Mouse (Mus musculus): Measurements from ENCODE around the gene Adamts2. TPM values are rescaled to one million over a fixed set of nuclear protein-coding genes. Genes with fewer than 3 reads are reported as not detected.

The Adamts2 gene
- polyA plus RNA-seq, 1 experiment from 2014 or later, result 2.8 TPM

- Histone ChIP-seq H3K4me1 (peaks cover 19% of the 10 kb centered on the region), H3K9ac (replicated peaks) (no peak overlapping the region), H3K27me3 (peaks cover 28% of the 10 kb centered on the region), H3K36me3 (no peaks in the 10 kb centered on the region), H3K4me2 (replicated peaks) (no peak overlapping the region), H3K27ac (replicated peaks) (no peak overlapping the region), H3K4me3 (no peak overlapping the region), H3K9me3 (no peaks in the 10 kb centered on the region)
- WGBS, result 64% methylated on average over 2 of the region's 2 CpGs
- no peak for ATAC-seq (replicated peaks)
Observed at GRCm38 (mm10) chr11:50599156-50599555, 2.7 kb upstream of the Adamts2 start.

DNA sequence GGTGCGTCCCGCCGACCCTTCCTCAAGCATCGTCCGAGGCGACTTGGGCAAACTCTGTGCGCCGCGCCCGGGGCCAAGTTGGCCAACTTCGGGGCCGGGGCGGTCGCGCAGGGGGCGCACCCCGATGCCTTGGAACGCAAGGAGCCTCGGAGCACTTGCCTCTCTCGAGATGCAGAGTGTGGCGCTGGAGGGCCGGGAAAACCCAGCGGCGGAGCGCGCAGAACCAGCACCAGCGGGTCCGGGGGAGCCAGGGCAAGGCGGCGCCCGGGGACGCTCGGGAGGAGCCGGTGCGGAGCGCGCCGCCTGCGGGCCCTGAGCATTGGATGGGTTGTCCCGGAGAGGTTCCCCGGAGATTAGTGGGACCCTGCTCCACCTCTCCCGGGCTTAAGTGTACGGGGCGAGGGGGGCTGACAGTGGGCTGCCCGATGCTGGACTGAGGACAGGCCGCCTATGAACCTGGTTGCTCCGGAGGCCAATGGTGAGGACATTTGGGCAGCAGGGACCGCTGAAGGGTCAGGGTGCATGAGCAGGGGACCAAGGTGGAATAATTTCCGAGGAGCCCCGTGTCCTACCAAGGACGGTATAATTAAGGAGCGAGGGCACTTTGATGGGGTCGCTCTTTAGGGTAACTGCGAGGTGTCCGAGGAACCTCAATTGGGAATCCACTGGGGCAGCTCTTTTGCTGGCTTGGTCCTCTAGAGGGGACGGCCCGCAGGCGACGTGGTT lies 635 bp downstream of the Adamts2 start:
- peak overlapping the region; percentile 61 for H3K4me3 ChIP-seq
- H3K27me3 ChIP-seq, result peaks cover 43% of the 10 kb centered on the region
- peak overlapping the region; percentile 96 for H3K4me2 ChIP-seq (replicated peaks)
- peak; percentile 47 for ATAC-seq (replicated peaks)
- H3K9ac ChIP-seq (replicated peaks), result peak overlapping the region; percentile 51
- H3K4me1 ChIP-seq, result peaks cover 19% of the 10 kb centered on the region
- no peak overlapping the region for H3K27ac ChIP-seq (replicated peaks)
- no peaks in the 10 kb centered on the region for H3K9me3 ChIP-seq
- under 1% methylated on average over 59 of the region's 59 CpGs for WGBS
- no peaks in the 10 kb centered on the region for H3K36me3 ChIP-seq

DNA sequence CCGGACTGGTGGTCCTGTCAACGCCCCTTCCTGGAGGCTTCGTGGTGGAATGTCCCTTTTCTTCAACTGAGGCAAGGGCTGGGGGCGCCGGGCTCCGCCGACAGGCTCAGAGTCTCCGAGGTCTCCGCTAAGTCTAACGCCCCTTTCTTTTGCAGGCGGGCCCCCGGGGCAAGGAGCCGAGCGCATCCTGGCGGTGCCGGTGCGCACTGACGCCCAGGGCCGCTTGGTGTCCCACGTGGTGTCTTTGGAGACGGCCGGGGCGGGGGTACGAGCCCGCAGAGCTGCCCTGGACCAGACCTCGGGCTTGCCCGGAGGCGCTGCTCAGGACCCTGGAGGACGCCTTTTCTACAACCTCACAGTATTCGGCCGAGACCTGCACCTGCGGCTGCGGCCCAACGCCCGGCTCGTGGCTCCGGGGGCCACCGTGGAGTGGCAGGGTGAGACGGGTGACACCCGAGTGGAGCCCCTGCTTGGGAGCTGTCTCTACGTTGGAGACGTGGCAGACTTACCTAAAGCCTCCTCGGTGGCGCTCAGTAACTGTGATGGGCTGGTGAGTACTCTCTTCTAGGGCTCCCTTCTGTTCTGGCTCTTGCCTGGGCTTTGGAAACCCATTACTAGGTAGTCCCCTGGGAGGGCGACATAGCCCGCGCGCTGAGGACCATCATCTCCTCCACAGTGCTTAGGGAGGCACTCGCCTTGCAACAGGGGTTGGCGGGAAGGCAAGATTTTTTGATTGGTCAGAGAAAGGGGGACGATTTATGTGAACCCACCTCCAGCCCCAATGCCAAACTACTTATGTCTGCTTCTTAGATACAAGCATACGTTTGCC lies 1.4 kb downstream of the Adamts2 start:
- peaks cover 19% of the 10 kb centered on the region for H3K4me1 ChIP-seq
- no peaks in the 10 kb centered on the region for H3K9me3 ChIP-seq
- H3K27me3 ChIP-seq, result peaks cover 43% of the 10 kb centered on the region
- H3K4me3 ChIP-seq, result peak overlapping the region; percentile 61
- no peaks in the 10 kb centered on the region for H3K36me3 ChIP-seq
- peak overlapping the region; percentile 96 for H3K4me2 ChIP-seq (replicated peaks)
- 2% methylated on average over 52 of the region's 52 CpGs for WGBS
- ATAC-seq (replicated peaks), result peak; percentile 44
- H3K9ac ChIP-seq (replicated peaks), result peak overlapping the region; percentile 28; the same call in 1 of the 2 replicates
- H3K27ac ChIP-seq (replicated peaks), result no peak overlapping the region

- H3K9ac ChIP-seq (replicated peaks), result no peak overlapping the region
- H3K27me3 ChIP-seq, result peaks cover 43% of the 10 kb centered on the region
- H3K4me2 ChIP-seq (replicated peaks), result no peak overlapping the region
- no peaks in the 10 kb centered on the region for H3K9me3 ChIP-seq
- H3K36me3 ChIP-seq, result no peaks in the 10 kb centered on the region
- WGBS, result 69% methylated on average over 16 of the region's 16 CpGs
- H3K4me3 ChIP-seq, result no peak overlapping the region
- no peak overlapping the region for H3K27ac ChIP-seq (replicated peaks)
- ATAC-seq (replicated peaks), result no peak
- H3K4me1 ChIP-seq, result peaks cover 19% of the 10 kb centered on the region
Observed at GRCm38 (mm10) chr11:50604371-50604770, 2.5 kb downstream of the Adamts2 start.

GRCm38 (mm10) chr11:50611181-50611580 lies 9.3 kb downstream of the Adamts2 start:
- Histone ChIP-seq H3K4me3 (no peak overlapping the region), H3K27ac (replicated peaks) (no peak overlapping the region), H3K4me2 (replicated peaks) (no peak overlapping the region), H3K27me3 (no peaks in the 10 kb centered on the region), H3K9me3 (no peaks in the 10 kb centered on the region), H3K9ac (replicated peaks) (no peak overlapping the region), H3K4me1 (no peaks in the 10 kb centered on the region), H3K36me3 (no peaks in the 10 kb centered on the region)
- no peak for ATAC-seq (replicated peaks)
- 68% methylated on average over 5 of the region's 5 CpGs for WGBS

DNA sequence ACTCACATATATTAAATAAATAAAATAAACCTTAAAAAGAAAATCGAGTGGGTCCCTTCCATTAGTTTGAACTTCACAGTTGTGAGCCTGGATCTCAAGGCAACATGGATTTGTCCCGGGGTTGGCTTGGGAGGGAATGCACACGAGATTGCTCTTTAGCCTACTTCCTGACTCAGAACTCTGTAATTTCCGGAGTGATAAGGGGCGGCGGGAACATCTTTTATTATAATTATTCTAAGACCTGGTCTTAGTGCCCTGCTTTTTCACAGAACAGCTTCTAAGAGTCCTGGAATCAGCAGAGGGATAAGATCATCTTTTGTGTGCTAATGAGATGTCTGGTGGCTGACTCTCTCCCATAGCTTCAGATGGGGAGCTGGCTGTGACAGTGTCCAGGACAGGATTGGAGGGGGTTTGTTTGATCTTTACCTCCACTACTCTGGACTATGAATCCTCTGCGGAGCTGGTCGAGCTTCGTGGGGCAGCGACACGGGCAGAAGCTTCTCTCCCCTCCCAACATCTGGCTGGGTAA lies 15.2 kb downstream of the Adamts2 start:
- no peaks in the 10 kb centered on the region for H3K27me3 ChIP-seq
- no peak for ATAC-seq (replicated peaks)
- no peak overlapping the region for H3K9ac ChIP-seq (replicated peaks)
- no peak overlapping the region for H3K27ac ChIP-seq (replicated peaks)
- no peaks in the 10 kb centered on the region for H3K4me1 ChIP-seq
- no peaks in the 10 kb centered on the region for H3K9me3 ChIP-seq
- H3K4me3 ChIP-seq, result no peak overlapping the region
- no peak overlapping the region for H3K4me2 ChIP-seq (replicated peaks)
- no peaks in the 10 kb centered on the region for H3K36me3 ChIP-seq
- WGBS, result 93% methylated on average over 11 of the region's 11 CpGs

- H3K9me3 ChIP-seq, result no peaks in the 10 kb centered on the region
- WGBS, result 89% methylated on average over 4 of the region's 4 CpGs
- no peak for ATAC-seq (replicated peaks)
Observed at GRCm38 (mm10) chr11:50620926-50621325, 19.0 kb downstream of the Adamts2 start.

GRCm38 (mm10) chr11:50621364-50621763 lies 19.5 kb downstream of the Adamts2 start:
- Histone ChIP-seq H3K4me3 (no peak overlapping the region), H3K4me2 (replicated peaks) (no peak overlapping the region), H3K9me3 (no peaks in the 10 kb centered on the region), H3K27ac (replicated peaks) (no peak overlapping the region), H3K27me3 (no peaks in the 10 kb centered on the region), H3K36me3 (no peaks in the 10 kb centered on the region), H3K9ac (replicated peaks) (no peak overlapping the region), H3K4me1 (peaks cover 9% of the 10 kb centered on the region)
- no peak for ATAC-seq (replicated peaks)
- 81% methylated on average over 5 of the region's 5 CpGs for WGBS

More at GRCm38 (mm10) chr11:50620926-50621325, 19.0 kb downstream of the Adamts2 start:
- Histone ChIP-seq H3K4me1 (peaks cover 9% of the 10 kb centered on the region), H3K27ac (replicated peaks) (no peak overlapping the region), H3K4me2 (replicated peaks) (no peak overlapping the region), H3K9ac (replicated peaks) (no peak overlapping the region), H3K4me3 (no peak overlapping the region), H3K36me3 (no peaks in the 10 kb centered on the region), H3K27me3 (no peaks in the 10 kb centered on the region)

- no peak overlapping the region for H3K4me3 ChIP-seq
- 64% methylated on average over 15 of the region's 15 CpGs for WGBS
Observed at GRCm38 (mm10) chr11:50622238-50622726, 20.4 kb downstream of the Adamts2 start.

GRCm38 (mm10) chr11:50623806-50624205 lies 21.9 kb downstream of the Adamts2 start:
- no peak for ATAC-seq (replicated peaks)
- Histone ChIP-seq H3K36me3 (no peaks in the 10 kb centered on the region), H3K27me3 (no peaks in the 10 kb centered on the region), H3K27ac (replicated peaks) (no peak overlapping the region), H3K9me3 (no peaks in the 10 kb centered on the region), H3K4me2 (replicated peaks) (no peak overlapping the region), H3K9ac (replicated peaks) (no peak overlapping the region), H3K4me3 (no peak overlapping the region), H3K4me1 (peaks cover 12% of the 10 kb centered on the region)
- WGBS, result 87% methylated on average over 3 of the region's 3 CpGs

More at GRCm38 (mm10) chr11:50622238-50622726, 20.4 kb downstream of the Adamts2 start:
- Histone ChIP-seq H3K36me3 (no peaks in the 10 kb centered on the region), H3K4me1 (peaks cover 9% of the 10 kb centered on the region), H3K4me2 (replicated peaks) (no peak overlapping the region), H3K27ac (replicated peaks) (no peak overlapping the region), H3K9ac (replicated peaks) (no peak overlapping the region), H3K27me3 (no peaks in the 10 kb centered on the region), H3K9me3 (no peaks in the 10 kb centered on the region)
- ATAC-seq (replicated peaks), result no peak

GRCm38 (mm10) chr11:50624239-50624638 lies 22.4 kb downstream of the Adamts2 start:
- Histone ChIP-seq H3K27ac (replicated peaks) (no peak overlapping the region), H3K9me3 (no peaks in the 10 kb centered on the region), H3K4me3 (no peak overlapping the region), H3K9ac (replicated peaks) (no peak overlapping the region), H3K27me3 (no peaks in the 10 kb centered on the region), H3K4me1 (peaks cover 16% of the 10 kb centered on the region), H3K4me2 (replicated peaks) (no peak overlapping the region), H3K36me3 (no peaks in the 10 kb centered on the region)
- WGBS, result 48% methylated on average over 2 of the region's 2 CpGs
- ATAC-seq (replicated peaks), result 0 out of 2 replicates have a peak, but pooled peaks have one; percentile 42

DNA sequence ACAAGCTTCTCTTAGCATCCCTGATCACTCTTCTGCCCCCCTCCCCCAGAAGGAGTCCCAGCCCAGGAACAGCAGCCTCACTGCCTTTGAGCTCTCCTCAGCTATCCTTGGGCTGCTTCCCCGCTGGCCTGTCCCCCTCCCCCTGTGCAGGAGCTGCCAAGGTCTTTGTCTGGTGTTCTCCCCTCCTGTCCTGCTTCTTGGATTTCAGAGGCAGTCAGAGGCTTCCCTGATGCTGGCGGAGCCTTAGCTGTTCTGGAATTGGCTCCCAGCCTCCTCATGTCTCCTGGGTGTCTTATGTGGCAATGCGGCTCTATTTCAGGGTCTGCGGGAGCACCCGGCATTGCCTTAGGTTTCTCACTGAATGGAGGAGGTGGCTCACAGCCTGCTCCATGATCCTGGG lies 22.8 kb downstream of the Adamts2 start:
- Histone ChIP-seq H3K4me2 (replicated peaks) (no peak overlapping the region), H3K4me3 (no peak overlapping the region), H3K27ac (replicated peaks) (no peak overlapping the region), H3K9ac (replicated peaks) (no peak overlapping the region), H3K9me3 (no peaks in the 10 kb centered on the region), H3K4me1 (peaks cover 17% of the 10 kb centered on the region), H3K27me3 (no peaks in the 10 kb centered on the region), H3K36me3 (no peaks in the 10 kb centered on the region)
- 47% methylated on average over 5 of the region's 5 CpGs for WGBS
- ATAC-seq (replicated peaks), result no peak; the same call in 1 of the 2 replicates
